Mouse (Mus musculus) frontal cortex, adult (tissue): ENCODE measurements around the gene Hbp1.

Experiments used
- ATAC-seq: cut with Nextera tagmentation; 2 replicates; pipeline ENCODE4 v1.9.2; 2017; ENCODE audit warnings: mild to moderate bottlenecking, moderate library complexity, mixed read lengths; ENCODE audit not compliant: low TSS enrichment

The Hbp1 gene

GRCm38 (mm10) chr12:31949759-31950658 lies at the start of gene Hbp1:
Gene Hbp1 (minus strand): TSS chr12:31950535.
- peak; percentile 91 for ATAC-seq

DNA sequence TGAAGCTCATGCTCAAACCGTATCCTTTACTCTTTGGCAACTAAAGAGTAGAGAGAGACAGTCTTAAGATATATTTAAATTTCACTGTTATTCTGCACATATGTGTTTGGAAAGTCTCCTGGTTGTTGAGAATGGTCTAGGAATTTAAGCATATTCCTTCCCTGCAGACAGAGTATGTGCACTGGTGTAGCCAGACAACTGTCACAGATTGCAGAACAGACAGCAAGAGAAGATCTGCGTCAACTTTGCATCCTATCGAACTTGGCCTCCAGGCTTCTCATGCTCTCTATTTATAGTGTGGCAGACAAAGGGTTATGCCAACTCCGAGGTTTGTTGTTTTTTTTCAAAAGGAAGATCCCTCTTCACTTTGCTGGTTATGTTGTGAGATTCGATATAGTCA lies 48.4 kb upstream of the Hbp1 start:
- peak; percentile 71 for ATAC-seq

- ATAC-seq = no peak
These were observed 47.1 kb upstream of the Hbp1 start for GRCm38 (mm10) chr12:31997328-31997878.

DNA sequence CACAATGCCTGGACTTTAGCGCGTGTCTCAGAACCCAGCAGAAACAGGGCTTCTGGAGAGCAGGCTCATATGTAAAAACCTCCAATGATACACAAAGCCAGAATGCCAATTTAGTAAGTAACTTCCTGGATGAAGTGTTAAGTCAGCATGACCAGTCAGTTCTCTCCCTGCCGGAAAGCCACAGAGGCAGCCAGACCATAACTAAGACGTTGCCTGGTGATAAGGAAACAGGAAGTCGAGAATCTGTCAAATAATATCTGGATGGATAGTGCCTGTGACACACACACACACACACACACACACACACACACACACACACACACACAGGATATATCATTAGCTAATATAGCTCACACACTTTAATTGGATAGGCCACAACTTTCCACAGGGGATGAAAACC lies 46.5 kb upstream of the Hbp1 start:
- ATAC-seq = no peak

GRCm38 (mm10) chr12:31990575-31990974 lies 40.2 kb upstream of the Hbp1 start:
- no peak for ATAC-seq

GRCm38 (mm10) chr12:31989726-31990125 lies 39.4 kb upstream of the Hbp1 start:
- no peak for ATAC-seq

DNA sequence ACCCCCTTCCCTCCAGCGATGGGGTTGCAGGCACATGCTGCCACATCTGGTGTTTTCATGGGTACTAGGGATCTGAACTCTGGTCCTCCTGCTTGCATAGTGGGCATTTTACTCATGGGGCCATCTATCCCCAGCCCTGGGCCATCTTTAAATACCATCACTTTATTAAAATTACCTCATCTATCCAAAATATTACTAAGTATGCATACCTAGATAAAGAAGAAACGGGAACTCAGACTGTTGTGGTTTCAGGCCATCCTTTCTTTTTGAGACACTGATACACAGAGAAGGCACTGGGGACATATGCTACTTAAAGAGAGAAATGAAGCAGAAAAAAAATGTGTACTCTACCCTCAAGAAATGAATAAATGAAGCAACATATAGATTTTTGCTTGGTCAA lies 36.1 kb upstream of the Hbp1 start:
- no peak for ATAC-seq

DNA sequence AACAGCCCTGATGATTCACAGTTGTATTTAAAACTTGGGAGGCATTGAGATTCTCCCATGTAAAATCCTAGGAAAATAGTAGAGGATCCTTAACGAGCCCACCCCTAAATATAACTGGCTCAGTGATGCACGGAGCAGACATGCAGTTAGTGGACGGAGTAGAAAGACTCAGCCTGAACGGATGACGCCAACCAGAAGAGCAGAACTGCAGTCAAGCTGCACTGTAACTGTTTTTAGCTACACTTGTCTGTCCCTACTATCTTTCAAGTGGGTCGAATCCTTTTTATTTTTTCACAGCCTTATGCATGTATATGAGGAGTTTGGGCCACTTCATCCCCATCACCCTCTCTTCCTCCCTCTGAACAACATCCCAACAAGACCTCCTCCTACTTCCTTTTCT lies 35.4 kb upstream of the Hbp1 start:
- ATAC-seq = peak; percentile 69

DNA sequence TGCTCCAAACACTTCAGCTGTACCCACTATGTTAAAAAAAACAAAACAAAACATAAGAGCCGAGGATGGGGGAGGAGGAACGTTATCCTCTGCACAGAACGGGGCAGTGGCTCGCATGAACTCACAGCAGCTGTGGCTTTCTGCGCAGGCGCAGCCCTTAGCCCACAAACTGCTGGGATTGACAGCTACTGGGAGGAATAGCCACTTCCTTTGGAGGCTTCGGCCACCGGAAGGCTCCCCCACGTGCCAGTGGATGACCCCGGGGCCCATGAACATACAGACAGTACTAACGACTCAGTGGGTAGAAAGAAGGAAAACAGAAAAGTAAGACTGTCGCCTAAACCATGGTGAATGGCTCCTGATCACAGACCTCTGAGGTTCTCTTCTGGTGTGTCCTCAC lies 34.3 kb upstream of the Hbp1 start:
- ATAC-seq = peak; percentile 31; the same call in 1 of the 2 replicates

DNA sequence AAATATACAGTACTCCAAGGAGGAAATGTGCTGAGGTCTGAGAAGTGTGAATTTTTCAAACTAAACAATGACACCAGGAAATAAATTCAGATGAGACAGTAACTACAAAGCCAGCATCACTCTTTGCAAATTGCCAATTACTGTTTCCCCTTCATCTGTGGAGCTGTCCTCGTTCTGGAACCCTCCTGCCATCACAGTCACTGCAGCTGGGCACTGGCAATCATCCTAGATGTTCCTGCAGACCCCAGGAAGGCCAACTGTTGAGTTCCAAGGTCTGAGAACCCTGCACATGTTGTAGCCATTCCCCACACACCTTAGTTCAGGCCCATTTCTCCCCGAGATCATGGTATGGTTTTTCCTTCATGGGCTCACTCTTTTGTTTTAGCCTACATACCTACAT lies 33.9 kb upstream of the Hbp1 start:
- no peak for ATAC-seq

GRCm38 (mm10) chr12:31983769-31984168 lies 33.4 kb upstream of the Hbp1 start:
- ATAC-seq = peak; percentile 77

GRCm38 (mm10) chr12:31983238-31983637 lies 32.9 kb upstream of the Hbp1 start:
- no peak for ATAC-seq

GRCm38 (mm10) chr12:31977613-31978195 lies 27.4 kb upstream of the Hbp1 start:
- ATAC-seq = peak; percentile 77

DNA sequence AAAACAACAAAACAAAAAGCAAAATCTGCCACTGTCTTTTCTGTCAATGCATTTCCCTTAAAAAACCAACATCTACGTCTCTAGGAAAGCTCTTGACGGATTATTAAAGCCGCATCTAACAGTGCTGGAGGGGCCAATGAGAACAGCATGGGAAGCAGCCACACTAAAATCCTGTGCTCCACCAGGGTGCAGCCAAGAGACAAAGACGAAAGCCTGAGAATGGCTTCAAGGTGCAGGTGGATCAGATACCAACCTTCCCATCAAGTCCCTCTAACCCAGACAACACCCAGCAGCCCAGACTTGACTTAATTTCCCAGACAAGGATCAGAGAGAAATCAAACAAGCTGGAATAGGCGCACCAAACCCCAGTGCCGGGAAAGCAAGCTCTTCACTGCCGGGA lies 26.2 kb upstream of the Hbp1 start:
- ATAC-seq = peak; percentile 65

GRCm38 (mm10) chr12:31973473-31974172 lies 23.3 kb upstream of the Hbp1 start:
- 0 out of 2 replicates have a peak, but pooled peaks have one; percentile 14 for ATAC-seq

DNA sequence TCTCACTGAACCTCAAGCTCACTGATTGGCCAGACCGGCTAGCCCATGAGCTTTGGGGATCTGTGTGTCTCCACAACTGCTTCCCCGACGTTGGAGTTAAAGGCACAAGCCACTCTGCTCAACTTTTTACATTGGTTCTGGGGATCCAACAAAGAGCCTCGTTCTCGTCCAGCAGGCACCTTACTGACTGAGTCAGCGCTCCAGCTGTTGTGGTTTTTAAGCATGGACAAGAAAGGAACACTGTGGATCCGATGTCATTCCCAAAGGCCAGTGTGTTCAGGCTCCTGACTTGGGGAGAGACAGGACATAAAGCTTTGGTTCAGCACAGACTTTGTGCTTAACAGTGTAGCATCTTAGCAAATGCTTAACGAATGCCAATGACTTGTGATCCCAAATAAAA lies 21.2 kb upstream of the Hbp1 start:
- ATAC-seq = 0 out of 2 replicates have a peak, but pooled peaks have one; percentile 20

- ATAC-seq = no peak
These were observed 18.8 kb upstream of the Hbp1 start for GRCm38 (mm10) chr12:31969111-31969510.

- peak; percentile 63 for ATAC-seq
These were observed 17.2 kb upstream of the Hbp1 start for GRCm38 (mm10) chr12:31967536-31967935.

DNA sequence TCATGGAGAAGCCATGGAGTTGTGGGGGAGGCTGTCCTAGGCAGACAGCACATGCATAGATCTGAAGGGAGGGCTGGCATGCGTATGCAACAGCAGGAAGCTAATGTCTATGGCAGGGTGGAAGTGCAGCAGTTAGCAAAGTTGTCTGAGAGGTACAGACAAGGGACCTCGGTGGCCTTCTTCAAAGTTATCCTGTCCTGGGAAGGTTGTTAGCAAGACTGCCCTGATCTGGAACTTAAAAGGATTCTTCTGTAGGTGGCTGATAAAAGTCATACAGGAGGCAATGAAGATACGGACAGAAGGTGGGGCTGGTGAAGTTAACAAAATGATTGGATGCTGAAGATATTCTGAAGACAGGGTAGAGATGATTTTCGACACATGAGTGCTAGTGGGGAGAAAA lies 16.1 kb upstream of the Hbp1 start:
- no peak for ATAC-seq

- peak; percentile 55 for ATAC-seq
These were observed 15.3 kb upstream of the Hbp1 start for GRCm38 (mm10) chr12:31965517-31966212.

DNA sequence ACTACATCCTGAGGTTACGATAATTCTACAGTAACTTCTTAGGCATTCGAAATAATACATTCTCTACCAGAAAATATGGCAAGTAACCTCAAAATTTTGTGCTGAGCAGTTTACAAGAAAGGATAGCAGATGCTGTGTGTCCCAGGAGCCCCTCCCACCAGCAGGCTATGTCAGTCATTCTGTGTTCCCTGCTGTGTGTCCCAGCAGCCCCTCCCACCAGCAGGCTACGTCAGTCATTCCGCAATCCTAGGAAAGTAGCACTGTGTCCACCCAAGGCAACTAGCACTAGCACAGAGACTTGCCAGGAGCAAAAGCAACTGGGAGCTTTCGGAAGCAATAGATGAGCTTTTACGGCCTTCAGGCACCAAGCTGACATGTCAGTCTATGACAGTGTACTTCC lies 13.7 kb upstream of the Hbp1 start:
- ATAC-seq = peak; percentile 42; the same call in 1 of the 2 replicates

- ATAC-seq = no peak
These were observed 5.5 kb upstream of the Hbp1 start for GRCm38 (mm10) chr12:31955843-31956242.
